Mouse (Mus musculus): ENCODE measurements around the gene Prdm9.
A peak's percentile ranks its signal among the peaks of the same experiment; 100 is the strongest.

The Prdm9 gene

DNA sequence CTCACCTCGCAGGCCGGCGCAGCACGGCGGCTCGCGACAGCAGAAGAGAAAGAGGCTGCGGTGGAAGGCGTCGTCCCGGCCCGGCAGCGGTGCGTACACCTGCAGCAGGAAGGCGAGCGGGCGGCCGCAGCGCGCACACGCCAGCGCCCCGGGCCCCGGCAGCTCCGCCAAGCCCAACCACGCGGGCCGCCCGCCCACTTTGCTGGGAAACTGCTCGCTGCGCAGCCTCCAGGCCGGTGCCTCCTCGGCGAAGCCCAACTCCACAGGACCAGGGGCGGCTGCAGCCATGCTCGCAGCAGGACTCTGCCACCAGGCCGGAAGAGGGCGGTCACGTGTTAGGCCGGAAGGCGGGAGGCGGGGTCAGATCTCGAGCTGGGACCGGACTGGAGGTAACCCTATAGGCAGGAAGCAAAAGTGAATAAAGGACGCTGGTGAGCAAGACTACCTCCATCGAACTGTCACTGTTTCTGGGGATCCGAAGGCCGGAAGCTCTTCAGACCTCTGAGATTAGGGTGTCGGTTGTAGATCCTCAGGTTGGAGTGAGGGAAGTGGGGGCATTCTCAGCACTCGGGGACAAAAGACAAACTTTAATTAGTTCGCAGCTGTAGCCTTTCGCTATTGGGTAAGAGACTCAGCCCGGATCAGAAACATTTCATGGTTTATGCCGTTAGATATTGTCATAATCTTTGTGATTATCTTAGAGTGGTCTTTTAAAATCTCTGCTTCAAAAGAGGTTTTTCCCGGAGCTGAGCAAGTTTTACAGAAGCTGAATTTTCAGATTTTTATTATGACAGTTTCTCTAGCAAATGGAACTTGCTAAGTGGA, 37.0 kb downstream of the Prdm9 start, which contains the start of gene Pdcd2:
Pdcd2 (minus strand) TSS at position 316 of the 825 bp plus-strand sequence.
- peak; percentile 71 for DNase-seq (ENCODE audit: low spot score)

DNA sequence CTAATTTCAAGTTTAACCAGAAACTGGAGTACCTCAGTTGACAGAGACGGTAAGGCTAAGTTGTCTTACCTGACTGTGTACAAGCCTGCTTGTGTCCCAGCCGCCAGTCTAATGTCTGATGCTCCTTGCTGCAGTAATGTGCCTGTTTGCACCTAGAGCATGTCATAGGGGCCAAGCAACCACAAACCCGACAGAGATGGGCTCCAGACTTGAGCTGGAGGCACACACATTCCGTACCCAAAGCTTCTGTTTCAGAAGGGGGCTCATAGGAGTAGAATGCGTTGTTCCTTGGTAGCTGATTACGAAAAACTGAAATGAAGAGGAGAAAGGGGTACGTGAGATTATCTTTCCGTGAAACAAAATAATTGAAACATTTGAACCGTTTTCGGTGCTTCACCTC, 37.9 kb downstream of the Prdm9 start:
- no peak for DNase-seq (ENCODE audit: low spot score)

DNA sequence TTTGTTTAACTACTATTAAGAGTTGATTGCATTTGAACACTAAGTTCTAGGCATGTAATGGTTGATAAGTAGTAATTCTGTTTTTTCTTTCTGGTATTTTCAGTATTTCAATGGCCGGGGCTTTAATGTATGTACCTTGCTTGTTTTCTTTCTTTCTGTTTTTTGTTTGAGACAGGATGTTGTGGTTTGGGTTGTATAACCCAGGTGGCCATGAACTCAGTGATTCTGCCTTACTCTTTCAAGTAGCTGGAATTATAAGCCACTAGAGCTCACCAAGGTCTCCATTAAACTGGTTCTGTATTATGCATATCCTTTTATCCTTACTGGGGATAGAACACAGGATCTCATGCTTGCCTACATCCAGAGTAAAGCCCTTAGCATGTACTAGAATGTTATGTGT, 45.4 kb downstream of the Prdm9 start:
- DNase-seq (ENCODE audit: low spot score), result no peak

DNA sequence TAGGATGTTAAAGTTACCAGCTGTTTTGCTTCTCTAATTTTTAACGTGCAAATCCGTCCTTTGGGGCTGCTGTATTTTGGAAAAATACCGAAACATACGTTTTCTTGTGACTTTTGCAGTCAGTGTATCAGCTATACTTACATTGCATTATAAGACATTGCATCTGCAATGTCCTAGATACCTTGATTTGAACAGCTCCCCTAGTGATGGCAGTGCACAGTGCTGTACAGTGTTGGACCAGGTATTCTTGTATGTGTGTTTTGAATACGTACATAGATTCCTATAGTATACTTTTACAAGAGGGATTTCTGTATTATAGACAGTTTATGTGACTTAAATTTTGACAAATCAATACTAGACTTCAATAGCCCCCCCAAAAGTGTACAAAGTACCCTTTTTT, 46.0 kb downstream of the Prdm9 start:
- no peak for DNase-seq (ENCODE audit: low spot score)

DNA sequence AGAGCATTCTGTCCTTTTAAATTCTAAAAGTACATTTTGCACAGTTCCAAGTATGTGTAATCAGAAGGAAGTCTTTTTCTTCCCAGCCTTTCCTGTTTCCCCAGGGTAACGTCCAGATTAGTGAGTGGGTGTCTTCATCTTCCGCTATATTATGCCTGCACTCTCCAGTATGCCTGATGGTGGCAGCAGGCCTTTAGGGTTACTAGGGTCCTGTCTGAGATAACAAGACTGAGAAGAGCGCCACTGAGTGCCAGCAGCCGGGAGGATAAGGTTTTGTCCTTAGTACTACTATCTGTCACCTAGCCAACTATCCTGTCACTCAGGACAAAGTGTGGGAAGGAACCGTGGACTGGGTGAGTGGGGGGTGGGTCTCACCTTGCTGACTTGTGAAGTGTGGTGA, 46.4 kb downstream of the Prdm9 start:
- DNase-seq (ENCODE audit: low spot score), result no peak

DNA sequence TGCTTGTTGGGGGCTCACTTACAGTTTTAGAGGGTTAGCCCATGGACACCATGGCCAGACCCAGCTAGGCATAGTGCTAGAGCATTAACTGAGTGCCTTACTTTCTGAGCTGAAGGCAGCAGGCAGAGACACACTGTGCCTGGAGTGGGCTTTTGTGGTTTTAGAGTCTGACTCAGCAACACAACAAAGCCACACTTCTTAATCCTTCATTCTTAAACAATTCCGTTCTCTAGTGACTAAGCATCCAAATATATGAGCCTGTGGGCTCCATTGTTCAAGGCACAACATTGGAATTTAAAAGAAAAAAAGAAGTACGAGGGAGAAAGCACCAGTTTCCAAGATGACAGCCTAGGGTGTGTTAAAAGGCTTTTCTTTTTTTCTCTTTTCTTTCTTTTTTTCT, 53.5 kb downstream of the Prdm9 start:
- no peak for DNase-seq (ENCODE audit: low spot score)

DNA sequence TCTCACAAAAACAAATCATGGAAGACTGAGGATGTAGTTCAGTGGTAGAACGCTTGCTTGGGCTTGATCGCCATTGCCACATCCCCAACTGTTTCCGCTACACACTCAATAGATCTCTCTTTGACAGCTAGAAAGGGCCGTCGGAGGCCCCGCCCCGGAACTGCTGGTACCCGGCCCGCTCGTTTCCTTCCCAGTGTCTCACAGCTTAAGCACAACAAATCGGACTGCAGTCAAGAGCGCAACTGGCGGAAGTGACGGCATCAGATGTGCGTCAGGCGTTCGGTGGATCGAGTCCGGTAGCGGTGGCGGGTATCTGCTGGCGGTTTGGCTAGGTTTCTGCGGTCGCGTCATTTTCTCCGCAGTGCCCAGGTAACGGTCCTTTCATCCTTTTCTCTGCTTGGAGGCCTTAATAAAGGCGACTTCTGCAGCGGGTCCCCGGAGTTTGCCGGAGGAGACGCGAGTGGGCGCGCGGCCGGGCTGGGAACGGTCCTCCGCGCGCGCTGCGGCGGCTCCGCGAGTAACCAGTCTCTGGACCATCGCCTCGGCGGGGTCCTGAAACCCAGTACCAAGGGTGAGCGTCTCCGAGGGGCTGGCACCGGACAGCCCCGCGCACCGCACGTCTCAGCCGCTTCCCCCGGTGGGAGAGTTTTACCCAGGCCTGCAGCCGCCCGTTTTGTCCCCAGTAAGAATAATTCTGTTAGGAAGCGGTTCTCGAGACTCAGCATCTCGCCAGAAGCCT, 64.3 kb downstream of the Prdm9 start, which contains the start of the genes Psmb1 and Tbp:
Psmb1 (minus strand) TSS at position 96 of the 739 bp plus-strand sequence.
Tbp (plus strand) TSS at position 233 of the 739 bp plus-strand sequence.
- DNase-seq (ENCODE audit: low spot score), result peak; percentile 95

DNA sequence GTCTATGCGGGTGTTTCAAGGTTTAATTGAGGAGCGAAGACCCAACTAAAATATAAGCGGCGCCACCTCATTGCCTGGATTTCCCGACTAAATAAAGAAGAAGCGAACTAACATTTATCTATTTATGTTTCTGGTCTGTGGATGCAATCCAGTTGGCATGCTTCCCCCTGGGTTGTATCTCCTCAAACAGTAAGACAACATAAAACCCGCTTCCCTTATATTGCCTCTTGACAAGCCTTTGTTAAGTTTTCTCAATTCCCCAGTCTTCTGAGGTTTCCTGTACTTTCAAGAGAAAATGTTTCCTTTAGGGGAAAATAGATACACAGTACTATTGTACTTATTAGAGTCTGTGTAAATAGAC, 65.4 kb downstream of the Prdm9 start:
- no peak for DNase-seq (ENCODE audit: low spot score)

DNA sequence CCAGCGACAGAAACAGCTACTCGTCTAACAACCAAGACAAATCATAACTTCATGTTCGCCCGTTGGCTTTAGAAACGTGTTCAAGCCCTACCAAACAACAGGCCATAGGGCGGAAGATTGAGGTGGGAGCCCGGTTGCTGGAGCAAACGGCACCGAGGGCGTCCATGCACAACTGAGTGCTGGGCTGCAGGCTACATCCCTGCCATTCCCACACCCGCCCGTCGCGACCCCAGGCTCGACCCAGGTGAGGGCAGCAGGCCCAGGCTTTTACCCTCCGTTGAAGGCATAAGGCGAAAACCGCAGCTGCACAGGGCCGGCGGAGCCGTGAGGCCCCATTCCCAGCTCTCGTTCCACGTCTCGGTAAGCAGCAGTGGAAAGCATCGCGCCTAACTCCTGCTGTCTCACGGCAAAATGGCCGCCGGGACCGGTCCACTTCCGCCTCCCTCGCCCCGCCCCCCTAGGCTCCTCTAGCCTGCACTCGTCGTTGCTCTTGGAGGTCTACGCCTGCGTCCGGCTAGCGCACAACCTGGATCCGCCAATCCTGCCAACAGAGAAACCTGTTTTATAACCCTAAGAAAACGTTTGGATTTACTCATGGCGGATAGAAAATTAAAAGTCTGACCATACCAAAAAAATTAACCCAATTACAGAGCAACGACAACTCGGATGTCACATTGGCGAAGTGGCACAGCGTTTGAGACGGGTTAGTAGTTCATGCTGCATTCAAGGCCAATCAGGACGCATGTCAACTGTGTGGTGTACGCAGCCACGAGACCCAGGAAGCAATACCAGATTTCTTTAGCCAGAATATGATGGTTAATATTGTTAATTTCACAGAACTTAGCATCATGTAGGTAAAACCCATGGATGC, 66.0 kb downstream of the Prdm9 start:
- DNase-seq (ENCODE audit: low spot score), result peak; percentile 83

All from layer of hippocampus, adult 9-10 months (tissue).